Mouse (Mus musculus): Measurements from ENCODE around the gene Gm7694.

DNA sequence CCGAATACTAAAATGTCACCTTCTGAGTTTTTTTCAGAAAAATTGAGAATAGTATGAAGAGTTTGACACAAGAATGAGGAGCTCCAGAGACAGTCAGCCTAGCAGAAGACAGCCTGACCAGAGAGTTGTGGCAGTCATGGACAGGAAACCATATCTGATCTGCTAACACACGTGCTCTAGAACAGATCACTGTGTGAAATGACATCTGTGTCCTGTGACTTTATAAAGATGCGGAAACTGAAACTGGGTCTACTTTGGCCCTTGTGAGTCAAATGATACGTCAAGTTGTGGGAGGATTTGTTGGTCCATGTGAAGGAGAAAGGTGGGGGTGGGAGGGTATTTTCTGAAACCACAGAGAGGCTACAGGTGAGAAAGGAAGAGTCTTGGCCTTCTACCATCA, 35.4 kb downstream of the Gm7694 start:
- TF ChIP-seq CTCF (IDR thresholded peaks at IDR 0.05; ENCODE audit: insufficient read depth, low read depth, low read length) (no peak), POLR2A (IDR thresholded peaks at IDR 0.05; ENCODE audit: insufficient read depth, low read depth, low read length) (no peak)
